In the genomic region with DNA sequence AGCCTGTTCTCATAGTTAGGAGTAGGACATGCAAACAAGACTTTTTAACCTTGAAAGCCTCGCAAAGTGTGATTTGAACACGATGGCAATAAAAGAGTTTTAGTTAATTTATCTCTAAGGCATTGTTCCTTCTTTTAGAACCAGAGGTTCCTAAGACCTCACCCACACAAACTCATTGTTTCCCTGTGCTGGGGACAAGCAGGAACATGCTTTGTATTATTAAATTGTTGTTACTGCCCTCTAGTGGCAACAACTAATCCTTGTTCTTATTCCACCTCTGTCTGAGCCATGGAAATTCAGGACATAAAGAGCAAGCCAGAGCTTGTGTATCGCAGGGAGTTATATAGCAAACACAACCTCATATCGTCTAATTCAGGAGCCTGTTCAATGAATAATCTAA, we compare ENCODE assay signal across 9 mouse cellular contexts.
A peak's percentile ranks its signal among the peaks of the same experiment; 100 is the strongest.
DNase-seq lines count a peak whose midpoint lies in the region; ATAC-seq and TF ChIP-seq lines count a peak whose summit lies in the region.
"Had no signal": no experiment of that assay in that cellular context is flagged by ENCODE, and none has a peak within 500 bp of the region (broad histone marks: within the 10 kb centered on the region; RNA-seq: fewer than 3 reads in every experiment).

No protein-coding gene starts in this region.

- TF ChIP-seq EP300 in heart, postnatal 0 days (IDR thresholded peaks at IDR 0.05; ENCODE audit: low read depth) = no peak

- TF ChIP-seq CTCF in G1E (IDR thresholded peaks at IDR 0.05; ENCODE audit: low read depth, low read length) = no peak
- TF ChIP-seq CTCF in heart, postnatal 0 days (IDR thresholded peaks at IDR 0.05; ENCODE audit: low read depth) = peak; percentile 77
- TF ChIP-seq CTCF in kidney, postnatal 0 days (IDR thresholded peaks at IDR 0.05; ENCODE audit: low read depth) = peak; percentile 79

- no peak overlapping the region for H3K9ac ChIP-seq in heart, postnatal 0 days (replicated peaks; ENCODE audit: low read depth, low read length)
- no peak overlapping the region for H3K9ac ChIP-seq in kidney, postnatal 0 days (ENCODE audit: low read depth, low read length)
- no peak overlapping the region for H3K9ac ChIP-seq in midbrain, embryonic 11.5 days (ENCODE audit: low read length)
- H3K9ac ChIP-seq: lung, embryonic 15.5 days had no signal

- no peak overlapping the region for H3K4me2 ChIP-seq in heart, postnatal 0 days (ENCODE audit: low read depth, low read length)
- H3K4me2 ChIP-seq in kidney, postnatal 0 days (ENCODE audit: low read length) = no peak overlapping the region
- H3K4me2 ChIP-seq in midbrain, embryonic 11.5 days = no peak overlapping the region
- H3K4me2 ChIP-seq: lung, embryonic 15.5 days had no signal

- 30% methylated on average over 4 of the region's 4 CpGs for WGBS in heart, embryonic 10.5 days
- WGBS in heart, postnatal 0 days = 23% methylated on average over 4 of the region's 4 CpGs
- 25% methylated on average over 4 of the region's 4 CpGs for WGBS in kidney, postnatal 0 days
- 25% methylated on average over 4 of the region's 4 CpGs for WGBS in midbrain, embryonic 11.5 days

- no peaks in the 10 kb centered on the region for H3K9me3 ChIP-seq in heart, embryonic 10.5 days
- no peaks in the 10 kb centered on the region for H3K9me3 ChIP-seq in G1E (replicated peaks)
- no peaks in the 10 kb centered on the region for H3K9me3 ChIP-seq in heart, postnatal 0 days (replicated peaks; ENCODE audit: control insufficient read depth, low read length)
- H3K9me3 ChIP-seq in kidney, postnatal 0 days (replicated peaks; ENCODE audit: low read length) = no peaks in the 10 kb centered on the region
- H3K9me3 ChIP-seq in midbrain, embryonic 11.5 days (ENCODE audit: control insufficient read depth, low read length) = no peaks in the 10 kb centered on the region
- H3K9me3 ChIP-seq: lung, embryonic 15.5 days had no signal

- no peaks in the 10 kb centered on the region for H3K27me3 ChIP-seq in heart, embryonic 10.5 days (ENCODE audit: insufficient read depth, poor library complexity, severe bottlenecking)
- no peaks in the 10 kb centered on the region for H3K27me3 ChIP-seq in G1E (ENCODE audit: insufficient read depth, low read length)
- H3K27me3 ChIP-seq in heart, postnatal 0 days (ENCODE audit: control insufficient read depth, insufficient read depth, low read length) = no peaks in the 10 kb centered on the region
- H3K27me3 ChIP-seq in kidney, postnatal 0 days (ENCODE audit: insufficient read depth, low read length) = no peaks in the 10 kb centered on the region
- no peaks in the 10 kb centered on the region for H3K27me3 ChIP-seq in midbrain, embryonic 11.5 days (ENCODE audit: control insufficient read depth, insufficient read depth, low read length)
- H3K27me3 ChIP-seq: lung, embryonic 15.5 days had no signal

- H3K4me3 ChIP-seq in heart, embryonic 10.5 days = no peak overlapping the region
- no peak overlapping the region for H3K4me3 ChIP-seq in G1E (ENCODE audit: low read depth, low read length)
- no peak overlapping the region for H3K4me3 ChIP-seq in heart, postnatal 0 days (ENCODE audit: low read depth, low read length)
- no peak overlapping the region for H3K4me3 ChIP-seq in kidney, postnatal 0 days (replicated peaks; ENCODE audit: low read depth, low read length)
- H3K4me3 ChIP-seq in midbrain, embryonic 11.5 days (ENCODE audit: low read depth, low read length) = no peak overlapping the region
- H3K4me3 ChIP-seq: lung, embryonic 15.5 days had no signal

- peak; percentile 62 to 77 for DNase-seq in heart, adult 18-20 months
- no peak for DNase-seq in heart, embryonic 10.5 days (ENCODE audit: low spot score)
- DNase-seq in G1E (ENCODE audit: low spot score) = no peak
- peak; percentile 33 to 70 for DNase-seq in cerebellum, postnatal 14 days
- DNase-seq in heart, postnatal 0 days (ENCODE audit: low spot score) = peak; percentile 90
- DNase-seq in kidney, postnatal 0 days (ENCODE audit: low spot score) = peak; percentile 90
- peak; percentile 94 for DNase-seq in midbrain, embryonic 11.5 days (ENCODE audit: low spot score, missing footprints)
- no peak for DNase-seq in gastrocnemius, postnatal 25 days

- H3K36me3 ChIP-seq in heart, embryonic 10.5 days = no peaks in the 10 kb centered on the region
- no peaks in the 10 kb centered on the region for H3K36me3 ChIP-seq in G1E (replicated peaks)
- H3K36me3 ChIP-seq in heart, postnatal 0 days (replicated peaks; ENCODE audit: control insufficient read depth, insufficient read depth, low read length) = no peaks in the 10 kb centered on the region
- no peaks in the 10 kb centered on the region for H3K36me3 ChIP-seq in kidney, postnatal 0 days (ENCODE audit: insufficient read depth, low read length)
- no peaks in the 10 kb centered on the region for H3K36me3 ChIP-seq in midbrain, embryonic 11.5 days (ENCODE audit: control insufficient read depth, insufficient read depth, low read length)
- H3K36me3 ChIP-seq: lung, embryonic 15.5 days had no signal

- no peaks in the 10 kb centered on the region for H3K4me1 ChIP-seq in heart, embryonic 10.5 days
- no peaks in the 10 kb centered on the region for H3K4me1 ChIP-seq in G1E (ENCODE audit: insufficient read depth, low read depth, low read length)
- H3K4me1 ChIP-seq in heart, postnatal 0 days (ENCODE audit: control insufficient read depth, insufficient read depth) = no peaks in the 10 kb centered on the region
- H3K4me1 ChIP-seq in kidney, postnatal 0 days (replicated peaks; ENCODE audit: insufficient read depth, low read length) = no peaks in the 10 kb centered on the region
- peaks cover 12% of the 10 kb centered on the region; the same call in 1 of the 2 replicates for H3K4me1 ChIP-seq in midbrain, embryonic 11.5 days (ENCODE audit: control insufficient read depth, insufficient read depth, low read length)
- H3K4me1 ChIP-seq: lung, embryonic 15.5 days had no signal

- ATAC-seq in G1E (ENCODE audit: extremely low read depth, insufficient number of reproducible peaks, low FRiP score, poor library complexity, severe bottlenecking) = peak; percentile 34
- peak; percentile 79 for ATAC-seq in heart, postnatal 0 days (ENCODE audit: insufficient read depth, low read depth)
- 0 out of 2 replicates have a peak, but pooled peaks have one; percentile 63 for ATAC-seq in kidney, postnatal 0 days (replicated peaks; ENCODE audit: low FRiP score, low read depth)
- peak; percentile 83 for ATAC-seq in midbrain, embryonic 11.5 days (ENCODE audit: low FRiP score)

- H3K27ac ChIP-seq in heart, embryonic 10.5 days = no peak overlapping the region
- no peak overlapping the region for H3K27ac ChIP-seq in heart, postnatal 0 days (ENCODE audit: low read depth)
- H3K27ac ChIP-seq in kidney, postnatal 0 days = no peak overlapping the region
- no peak overlapping the region for H3K27ac ChIP-seq in midbrain, embryonic 11.5 days (ENCODE audit: low read depth, low read length)
- H3K27ac ChIP-seq: lung, embryonic 15.5 days had no signal

Comparison
In these comparisons a context has a peak if more than half of its experiments do, and no peak if none do; other contexts are left out.
1. DNase-seq: peak in heart, adult 18-20 months (2 of 2), cerebellum, postnatal 14 days (2 of 2), heart, postnatal 0 days (single experiment), kidney, postnatal 0 days (single experiment) and midbrain, embryonic 11.5 days (single experiment); none in heart, embryonic 10.5 days (single experiment), G1E (single experiment) and gastrocnemius, postnatal 25 days (single experiment).
2. Peak in every context shown above with its lines, with median percentiles within 50 percentile points of each other: ATAC-seq.